ENCODE assay signal across 8 mouse cellular contexts in the genomic region with DNA sequence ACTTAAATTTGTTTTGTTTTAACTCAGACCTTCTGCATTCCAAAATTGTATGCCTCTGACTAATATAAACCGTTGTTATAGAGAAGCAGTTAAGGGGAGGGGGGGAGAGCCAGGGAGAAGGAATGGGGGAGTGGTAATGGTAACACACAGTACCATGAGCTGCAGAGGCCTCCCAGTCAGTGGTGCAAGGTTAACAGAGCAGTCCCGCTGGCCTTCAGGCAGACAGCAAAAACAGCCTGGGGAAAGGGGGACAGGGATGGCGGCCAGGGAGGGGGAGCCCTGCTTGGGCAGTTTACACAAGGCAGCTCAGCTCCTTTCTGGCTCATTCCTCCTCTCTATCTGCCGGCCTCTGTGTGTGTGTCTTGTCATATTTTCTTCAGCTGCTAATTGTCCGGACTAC.
DNase-seq lines count a peak whose midpoint lies in the region; ATAC-seq lines count a peak whose summit lies in the region.

No protein-coding gene starts in this region.

- 9% methylated on average over 5 of the region's 5 CpGs for WGBS in forebrain, embryonic 16.5 days
- WGBS in kidney, embryonic 16.5 days: 12% methylated on average over 5 of the region's 5 CpGs

- H3K9ac ChIP-seq in forebrain, embryonic 16.5 days (replicated peaks; ENCODE audit: low read depth, low read length): no peak overlapping the region
- H3K9ac ChIP-seq in kidney, embryonic 16.5 days (replicated peaks; ENCODE audit: low read length): peak overlapping the region; percentile 16; the same call in 1 of the 2 replicates

- no peaks in the 10 kb centered on the region for H3K9me3 ChIP-seq in forebrain, embryonic 16.5 days (ENCODE audit: control insufficient read depth, low read length)
- no peaks in the 10 kb centered on the region for H3K9me3 ChIP-seq in kidney, embryonic 16.5 days (ENCODE audit: low read length)

- H3K27me3 ChIP-seq in forebrain, embryonic 16.5 days (replicated peaks; ENCODE audit: control insufficient read depth, insufficient read depth, low read length): no peaks in the 10 kb centered on the region
- H3K27me3 ChIP-seq in kidney, embryonic 16.5 days (ENCODE audit: insufficient read depth, low read length): no peaks in the 10 kb centered on the region

- H3K4me2 ChIP-seq in forebrain, embryonic 16.5 days (ENCODE audit: low read length): no peak overlapping the region
- H3K4me2 ChIP-seq in kidney, embryonic 16.5 days (replicated peaks; ENCODE audit: low read depth, low read length): no peak overlapping the region; the same call in 1 of the 2 replicates

- no peak overlapping the region for H3K4me3 ChIP-seq in forebrain, embryonic 16.5 days (replicated peaks; ENCODE audit: low read length)
- no peak overlapping the region for H3K4me3 ChIP-seq in kidney, embryonic 16.5 days (ENCODE audit: low read length)

- peaks cover 12% of the 10 kb centered on the region for H3K4me1 ChIP-seq in forebrain, embryonic 16.5 days (replicated peaks; ENCODE audit: control insufficient read depth, insufficient read depth, low read length)
- peaks cover 22% of the 10 kb centered on the region for H3K4me1 ChIP-seq in kidney, embryonic 16.5 days (ENCODE audit: insufficient read depth, low read length)

- H3K36me3 ChIP-seq in forebrain, embryonic 16.5 days (ENCODE audit: control insufficient read depth, insufficient read depth): no peaks in the 10 kb centered on the region
- H3K36me3 ChIP-seq in kidney, embryonic 16.5 days (ENCODE audit: insufficient read depth, low read length): no peaks in the 10 kb centered on the region

- peak; percentile 92 for DNase-seq in heart, adult 11 months
- DNase-seq in heart, adult 8-10 months (ENCODE audit: low spot score): no peak
- peak; percentile 90 for DNase-seq in NIH3T3 (ENCODE audit: low read depth)
- peak; percentile 33 for DNase-seq in ovary, postnatal 10 days (ENCODE audit: low spot score)
- no peak for DNase-seq in left cerebral cortex, adult 11 months (ENCODE audit: low spot score)
- DNase-seq in right cerebral cortex, postnatal 36 days (ENCODE audit: low spot score in 2 of 2): no peak

- ATAC-seq in forebrain, embryonic 16.5 days: peak; percentile 71
- peak; percentile 89 for ATAC-seq in kidney, embryonic 16.5 days (ENCODE audit: low FRiP score, low TSS enrichment)

- no peak overlapping the region for H3K27ac ChIP-seq in forebrain, embryonic 16.5 days (ENCODE audit: low read length)
- H3K27ac ChIP-seq in kidney, embryonic 16.5 days (ENCODE audit: low read length): peak overlapping the region; percentile 63

Comparison
In these comparisons a context has a peak if more than half of its experiments do, and no peak if none do; other contexts are left out.
1. DNase-seq: peak in heart, adult 11 months (single experiment), NIH3T3 (single experiment) and ovary, postnatal 10 days (single experiment); none in heart, adult 8-10 months (single experiment), left cerebral cortex, adult 11 months (single experiment) and right cerebral cortex, postnatal 36 days (0 of 2).